Mouse (Mus musculus) embryonic facial prominence, embryonic 11.5 days (tissue): Measurements from ENCODE around the gene Myl3. TPM values are rescaled to one million over a fixed set of nuclear protein-coding genes. Genes with fewer than 3 reads are reported as not detected.

Source experiments
- ATAC-seq: fragments of 200-750 bp; cut with Nextera tagmentation; replicated peaks from 2 replicates; pipeline ENCODE4 v1.8.0; 2017; ENCODE audit warnings: low read depth; ENCODE audit not compliant: insufficient number of reproducible peaks, low FRiP score, low TSS enrichment
- DNase-seq: peaks from one replicate; pipeline ENCODE4 v3.0.0-alpha.2; 2015; ENCODE audit warnings: low spot score
- H3K27ac ChIP-seq: fragments of 300-500 bp; sonication (generic); replicated peaks from 2 replicates; pipeline ENCODE4 v1.5.1; 2014; ENCODE audit warnings: mild to moderate bottlenecking, low read depth, low read length, control low read depth
- H3K27me3 ChIP-seq: fragments of 300-500 bp; sonication (generic); 2 replicates; pipeline ENCODE4 v1.6.1; 2014; ENCODE audit warnings: mild to moderate bottlenecking, low read length, moderate library complexity, mixed read lengths; ENCODE audit not compliant: control insufficient read depth, insufficient read depth
- H3K36me3 ChIP-seq: fragments of 300-500 bp; sonication (generic); replicated peaks from 2 replicates; pipeline ENCODE4 v1.6.1; 2014; ENCODE audit warnings: low read depth, mild to moderate bottlenecking, low read length, moderate library complexity, mixed read lengths; ENCODE audit not compliant: control insufficient read depth, insufficient read depth
- H3K4me1 ChIP-seq: fragments of 300-500 bp; sonication (generic); 2 replicates; pipeline ENCODE4 v1.6.1; 2014; ENCODE audit warnings: low read length, mixed read lengths; ENCODE audit not compliant: control insufficient read depth, insufficient read depth
- H3K4me2 ChIP-seq: fragments of 300-500 bp; sonication (generic); 2 replicates; pipeline ENCODE4 v1.6.1; 2014; ENCODE audit warnings: low read depth, mild to moderate bottlenecking, control low read depth, low read length, moderate library complexity
- H3K4me3 ChIP-seq: fragments of 300-500 bp; sonication (generic); 2 replicates; pipeline ENCODE4 v1.5.1; 2014; ENCODE audit warnings: low read depth, low read length, control low read depth
- H3K9ac ChIP-seq: fragments of 300-500 bp; sonication (generic); replicated peaks from 2 replicates; pipeline ENCODE4 v1.6.1; 2014; ENCODE audit warnings: mild to moderate bottlenecking, control low read depth, low read length
- H3K9me3 ChIP-seq: fragments of 300-500 bp; sonication (generic); replicated peaks from 2 replicates; pipeline ENCODE4 v1.6.1; 2016; ENCODE audit warnings: mild to moderate bottlenecking, low read length, inconsistent platforms, mixed read lengths; ENCODE audit not compliant: control insufficient read depth
- WGBS: fragments of 180-500 bp; shearing (Covaris S2); extraction: QIAGEN DNeasy Blood & Tissue Kit; methylation state at CpG from one replicate; pipeline ENCODE4 v1.1.7; 2014; 5-methylcytosine and 5-hydroxymethylcytosine counted together
- polyA plus RNA-seq: library from polyadenylated mRNA; unstranded; fragments of >200 nt; fragmentation: Nextera tagmentation; extraction: Ambion mirVana; gene quantifications from 2 replicates; pipeline ENCODE4 v1.2.1, GENCODE M21; 2014

Myl3 gene
- polyA plus RNA-seq, 1 experiment from 2014 or later: 14.9 TPM

GRCm38 (mm10) chr9:110732623-110733022 is 9.0 kb upstream of the Myl3 start:
- H3K4me3 ChIP-seq: peak overlapping the region; percentile 21
- H3K36me3 ChIP-seq: no peaks in the 10 kb centered on the region
- peaks cover 5% of the 10 kb centered on the region; the same call in 1 of the 2 replicates for H3K27me3 ChIP-seq
- peak; percentile 88 for ATAC-seq
- no peaks in the 10 kb centered on the region for H3K9me3 ChIP-seq
- H3K27ac ChIP-seq: no peak overlapping the region; the same call in 1 of the 2 replicates
- peaks cover 8% of the 10 kb centered on the region for H3K4me1 ChIP-seq
- WGBS: 0% methylated on average over 26 of the region's 26 CpGs
- peak overlapping the region; percentile 48 for H3K9ac ChIP-seq
- H3K4me2 ChIP-seq: peak overlapping the region; percentile 62
- peak; percentile 93 for DNase-seq

- H3K4me1 ChIP-seq: peaks cover 8% of the 10 kb centered on the region
- peak overlapping the region; percentile 21 for H3K4me3 ChIP-seq
- 8% methylated on average over 8 of the region's 8 CpGs for WGBS
- H3K4me2 ChIP-seq: peak overlapping the region; percentile 62
- H3K9ac ChIP-seq: peak overlapping the region; percentile 48
- DNase-seq (no peak), ATAC-seq (no peak; the same call in 1 of the 2 replicates)
- H3K36me3 ChIP-seq: no peaks in the 10 kb centered on the region
- H3K27me3 ChIP-seq: no peaks in the 10 kb centered on the region
- no peaks in the 10 kb centered on the region for H3K9me3 ChIP-seq
- H3K27ac ChIP-seq: peak overlapping the region; percentile 28; the same call in 1 of the 2 replicates
Measured at GRCm38 (mm10) chr9:110733102-110733501, 8.6 kb upstream of the Myl3 start.

GRCm38 (mm10) chr9:110734154-110734553 is 7.5 kb upstream of the Myl3 start:
- ATAC-seq: no peak
- Histone ChIP-seq H3K27ac (no peak overlapping the region), H3K27me3 (no peaks in the 10 kb centered on the region), H3K9me3 (no peaks in the 10 kb centered on the region), H3K4me3 (no peak overlapping the region), H3K4me2 (no peak overlapping the region), H3K9ac (no peak overlapping the region), H3K4me1 (peaks cover 8% of the 10 kb centered on the region), H3K36me3 (no peaks in the 10 kb centered on the region)
- no peak for DNase-seq
- 77% methylated on average over 7 of the region's 7 CpGs for WGBS

GRCm38 (mm10) chr9:110736362-110736761 is 5.3 kb upstream of the Myl3 start:
- Histone ChIP-seq H3K27me3 (no peaks in the 10 kb centered on the region), H3K36me3 (no peaks in the 10 kb centered on the region), H3K4me1 (peaks cover 8% of the 10 kb centered on the region), H3K27ac (no peak overlapping the region), H3K4me2 (no peak overlapping the region), H3K9ac (no peak overlapping the region), H3K9me3 (no peaks in the 10 kb centered on the region), H3K4me3 (no peak overlapping the region)
- WGBS: 27% methylated on average over 9 of the region's 9 CpGs
- no peak for DNase-seq
- no peak for ATAC-seq

GRCm38 (mm10) chr9:110738054-110738453 is 3.6 kb upstream of the Myl3 start:
- Histone ChIP-seq H3K9ac (no peak overlapping the region), H3K27me3 (no peaks in the 10 kb centered on the region), H3K36me3 (no peaks in the 10 kb centered on the region), H3K27ac (no peak overlapping the region), H3K4me1 (peaks cover 6% of the 10 kb centered on the region), H3K4me3 (no peak overlapping the region), H3K4me2 (no peak overlapping the region), H3K9me3 (no peaks in the 10 kb centered on the region)
- DNase-seq (no peak), ATAC-seq (no peak)
- 33% methylated on average over 1 of the region's 1 CpGs for WGBS

- Histone ChIP-seq H3K4me3 (no peak overlapping the region), H3K27ac (no peak overlapping the region), H3K27me3 (no peaks in the 10 kb centered on the region), H3K4me2 (no peak overlapping the region), H3K9me3 (no peaks in the 10 kb centered on the region), H3K4me1 (peaks cover 4% of the 10 kb centered on the region), H3K9ac (no peak overlapping the region), H3K36me3 (no peaks in the 10 kb centered on the region)
- ATAC-seq: no peak
- WGBS: 92% methylated on average over 7 of the region's 7 CpGs
- no peak for DNase-seq
Measured at GRCm38 (mm10) chr9:110739961-110740360, 1.7 kb upstream of the Myl3 start.

- peak; percentile 75 for ATAC-seq
- peak overlapping the region; percentile 93 for H3K9ac ChIP-seq
- no peaks in the 10 kb centered on the region for H3K27me3 ChIP-seq
- H3K4me2 ChIP-seq: peak overlapping the region; percentile 81
- H3K27ac ChIP-seq: peak overlapping the region; percentile 93
- H3K4me3 ChIP-seq: peak overlapping the region; percentile 87
- H3K36me3 ChIP-seq: no peaks in the 10 kb centered on the region
- under 1% methylated on average over 50 of the region's 71 CpGs for WGBS
- no peaks in the 10 kb centered on the region for H3K9me3 ChIP-seq
- peak; percentile 82 for DNase-seq
- no peaks in the 10 kb centered on the region; the same call in none of the 2 replicates for H3K4me1 ChIP-seq
Measured at GRCm38 (mm10) chr9:110742295-110742950, 762 bp downstream of the Myl3 start.

- H3K4me2 ChIP-seq: peak overlapping the region; percentile 81
- peak overlapping the region; percentile 93 for H3K9ac ChIP-seq
- H3K4me3 ChIP-seq: peak overlapping the region; percentile 87
- no peaks in the 10 kb centered on the region for H3K27me3 ChIP-seq
- under 1% methylated on average over 41 of the region's 49 CpGs for WGBS
- H3K27ac ChIP-seq: peak overlapping the region; percentile 93
- DNase-seq: peak; percentile 68
- no peaks in the 10 kb centered on the region; the same call in none of the 2 replicates for H3K4me1 ChIP-seq
- H3K36me3 ChIP-seq: no peaks in the 10 kb centered on the region
- H3K9me3 ChIP-seq: no peaks in the 10 kb centered on the region
- peak; percentile 7; the same call in 1 of the 2 replicates for ATAC-seq
Measured at GRCm38 (mm10) chr9:110742951-110743455, 1.3 kb downstream of the Myl3 start.
